Mouse (Mus musculus) spleen, adult 2 months (tissue): ENCODE results near the gene Hoxd8.

Source experiments
- CTCF ChIP-seq: fragments of 200-500 bp; IDR thresholded peaks from 2 replicates; pipeline ENCODE4 v1.5.1; 2011; ENCODE audit warnings: mild to moderate bottlenecking, inconsistent platforms; ENCODE audit not compliant: insufficient read depth, insufficient read length, insufficient replicate concordance; ENCODE audit errors: extremely low read depth
- POLR2A ChIP-seq: fragments of 200-500 bp; IDR thresholded peaks from 2 replicates; pipeline ENCODE4 v1.6.1; 2011; ENCODE audit warnings: low read depth, low read length, inconsistent platforms

- TF ChIP-seq CTCF (no peak), POLR2A (no peak)
These were observed 23.4 kb downstream of the Hoxd8 start for GRCm38 (mm10) chr2:74727640-74728302.
